Mouse (Mus musculus) myocyte (in vitro differentiated cells): ENCODE measurements around the gene Esrrg. TPM values are rescaled to one million over a fixed set of nuclear protein-coding genes. Genes with fewer than 3 reads are reported as not detected.

Experiments used
- H3K27me3 ChIP-seq: one replicate; pipeline ENCODE4 v1.6.1; 2011; ENCODE audit not compliant: control insufficient read depth, insufficient read depth, insufficient read length
- H3K36me3 ChIP-seq: one replicate; pipeline ENCODE4 v1.6.1; 2011; ENCODE audit not compliant: control insufficient read depth, insufficient read depth
- H3K4me2 ChIP-seq: one replicate; pipeline ENCODE4 v1.6.1; 2011; ENCODE audit warnings: low read depth, control low read depth
- H3K4me3 ChIP-seq: one replicate; pipeline ENCODE4 v1.5.1; 2011; ENCODE audit warnings: mild to moderate bottlenecking, control low read depth, moderate library complexity
- H3K79me2 ChIP-seq: one replicate; pipeline ENCODE4 v1.6.1; 2011; ENCODE audit not compliant: control insufficient read depth, insufficient read depth
- H3ac ChIP-seq: one replicate; pipeline ENCODE4 v1.6.1; 2011; ENCODE audit not compliant: control insufficient read depth, insufficient read length
- CEBPB ChIP-seq: IDR thresholded peaks from 2 replicates; pipeline ENCODE4 v1.6.1; 2011; ENCODE audit warnings: mild to moderate bottlenecking, moderate library complexity; ENCODE audit not compliant: poor library complexity, insufficient read depth, severe bottlenecking
- E2F4 ChIP-seq: IDR thresholded peaks from one replicate; pipeline ENCODE4 v1.6.1; 2011; ENCODE audit warnings: mild to moderate bottlenecking, control low read depth, moderate library complexity; ENCODE audit not compliant: insufficient read depth
- MAX ChIP-seq: IDR thresholded peaks from one replicate; pipeline ENCODE4 v1.6.1; 2011; ENCODE audit warnings: low read depth, mild to moderate bottlenecking, control low read depth
- MYOD1 ChIP-seq, 3 experiments: IDR thresholded peaks; one replicate each; pipeline ENCODE4 v1.6.1; 2011; ENCODE audit warnings: control low read depth in 2 of 3, low read depth in 2 of 3, mild to moderate bottlenecking in 2 of 3, moderate library complexity in 1 of 3; ENCODE audit not compliant: insufficient read length in 2 of 3, control insufficient read depth in 1 of 3
- MYOG ChIP-seq, 3 experiments: IDR thresholded peaks; one replicate each; pipeline ENCODE4 v1.6.1; 2011; ENCODE audit warnings: control low read depth in 2 of 3, low read depth in 2 of 3, mild to moderate bottlenecking in 2 of 3; ENCODE audit not compliant: insufficient read length in 2 of 3, control insufficient read depth in 1 of 3, insufficient read depth in 1 of 3
- POLR2A ChIP-seq: IDR thresholded peaks from one replicate; pipeline ENCODE4 v1.6.1; 2011; ENCODE audit warnings: low read depth, mild to moderate bottlenecking, control low read depth, moderate library complexity; ENCODE audit not compliant: insufficient read length
- POLR2AphosphoS2 ChIP-seq: IDR thresholded peaks from one replicate; pipeline ENCODE4 v1.6.1; 2011; ENCODE audit warnings: low read depth, control low read depth; ENCODE audit not compliant: insufficient read length
- REST ChIP-seq: IDR thresholded peaks from one replicate; pipeline ENCODE4 v1.6.1; 2011; ENCODE audit warnings: mild to moderate bottlenecking, control low read depth, moderate library complexity; ENCODE audit not compliant: insufficient read depth, insufficient read length
- SRF ChIP-seq: IDR thresholded peaks from one replicate; pipeline ENCODE4 v1.6.1; 2011; ENCODE audit warnings: low read depth; ENCODE audit not compliant: control insufficient read depth, insufficient read length
- TCF12 ChIP-seq: IDR thresholded peaks from one replicate; pipeline ENCODE4 v1.6.1; 2011; ENCODE audit warnings: mild to moderate bottlenecking, control low read depth; ENCODE audit not compliant: poor library complexity, insufficient read depth, severe bottlenecking
- TCF3 ChIP-seq: IDR thresholded peaks from one replicate; pipeline ENCODE4 v1.6.1; 2011; ENCODE audit warnings: low read depth, control low read depth; ENCODE audit not compliant: insufficient read length
- USF1 ChIP-seq: IDR thresholded peaks from one replicate; pipeline ENCODE4 v1.6.1; 2011; ENCODE audit warnings: low read depth, mild to moderate bottlenecking, control low read depth, moderate library complexity
- polyA plus RNA-seq: library from polyadenylated mRNA; unstranded; fragments of >200 nt; fragmentation: generic; extraction: Trizol; gene quantifications from one replicate; pipeline ENCODE4 v1.2.1, GENCODE M21; 2012; ENCODE audit warnings: missing spikeins

The Esrrg gene
- polyA plus RNA-seq, 1 experiment: 0.20 TPM

- H3K79me2 ChIP-seq: no peaks in the 10 kb centered on the region
- no peaks in the 10 kb centered on the region for H3K27me3 ChIP-seq
- TF ChIP-seq MYOD1 (IDR thresholded peaks at IDR 0.05; ENCODE audit: control insufficient read depth in 1 of 3, insufficient read length in 2 of 3, low read depth in 2 of 3): no peak
- TF ChIP-seq MYOG (IDR thresholded peaks at IDR 0.05; ENCODE audit: control insufficient read depth in 1 of 3, insufficient read depth in 1 of 3, insufficient read length in 2 of 3, low read depth in 2 of 3): no peak
- no peak for TF ChIP-seq USF1
- no peak for TF ChIP-seq POLR2AphosphoS2
- no peak for TF ChIP-seq MAX
- TF ChIP-seq POLR2A: no peak
- TF ChIP-seq TCF3: no peak
- no peak for TF ChIP-seq SRF
- TF ChIP-seq CEBPB: no peak
- H3K36me3 ChIP-seq: no peaks in the 10 kb centered on the region
- H3K4me2 ChIP-seq: no peak overlapping the region
- H3ac ChIP-seq: no peak overlapping the region
- no peak overlapping the region for H3K4me3 ChIP-seq
Measured at GRCm38 (mm10) chr1:187823351-187823750, 214.8 kb downstream of the Esrrg start.

GRCm38 (mm10) chr1:187825421-187826097 lies 217.0 kb downstream of the Esrrg start:
- Histone ChIP-seq H3K4me2 (no peak overlapping the region), H3K36me3 (no peaks in the 10 kb centered on the region), H3ac (no peak overlapping the region), H3K27me3 (no peaks in the 10 kb centered on the region), H3K79me2 (no peaks in the 10 kb centered on the region), H3K4me3 (no peak overlapping the region)
- TF ChIP-seq POLR2AphosphoS2 (no peak), MYOD1 (IDR thresholded peaks at IDR 0.05; ENCODE audit: control insufficient read depth in 1 of 3, insufficient read length in 2 of 3, low read depth in 2 of 3) (no peak)

GRCm38 (mm10) chr1:187826140-187826539 lies 217.5 kb downstream of the Esrrg start:
- Histone ChIP-seq H3K79me2 (no peaks in the 10 kb centered on the region), H3K4me3 (no peak overlapping the region), H3K36me3 (no peaks in the 10 kb centered on the region), H3ac (no peak overlapping the region), H3K27me3 (no peaks in the 10 kb centered on the region), H3K4me2 (no peak overlapping the region)
- TF ChIP-seq MYOD1 (IDR thresholded peaks at IDR 0.05; ENCODE audit: control insufficient read depth in 1 of 3, insufficient read length in 2 of 3, low read depth in 2 of 3) (no peak), SRF (no peak), POLR2AphosphoS2 (no peak), TCF12 (no peak), USF1 (no peak), MYOG (IDR thresholded peaks at IDR 0.05; ENCODE audit: control insufficient read depth in 1 of 3, insufficient read depth in 1 of 3, insufficient read length in 2 of 3, low read depth in 2 of 3) (no peak), REST (no peak), POLR2A (no peak), E2F4 (no peak), TCF3 (no peak), MAX (no peak), CEBPB (no peak)

- no peak overlapping the region for H3ac ChIP-seq
Measured at GRCm38 (mm10) chr1:187826869-187827268, 218.3 kb downstream of the Esrrg start.

GRCm38 (mm10) chr1:187830937-187831336 lies 222.3 kb downstream of the Esrrg start:
- Histone ChIP-seq H3K36me3 (no peaks in the 10 kb centered on the region), H3ac (no peak overlapping the region), H3K4me2 (no peak overlapping the region), H3K79me2 (no peaks in the 10 kb centered on the region), H3K27me3 (no peaks in the 10 kb centered on the region), H3K4me3 (no peak overlapping the region)
- TF ChIP-seq MYOD1 (IDR thresholded peaks at IDR 0.05; ENCODE audit: control insufficient read depth in 1 of 3, insufficient read length in 2 of 3, low read depth in 2 of 3): no peak
- TF ChIP-seq TCF3: no peak
- TF ChIP-seq CEBPB: no peak
- no peak for TF ChIP-seq MYOG (IDR thresholded peaks at IDR 0.05; ENCODE audit: control insufficient read depth in 1 of 3, insufficient read depth in 1 of 3, insufficient read length in 2 of 3, low read depth in 2 of 3)
- no peak for TF ChIP-seq MAX
- no peak for TF ChIP-seq POLR2A
- no peak for TF ChIP-seq USF1
- TF ChIP-seq SRF: no peak
- TF ChIP-seq POLR2AphosphoS2: no peak
- TF ChIP-seq TCF12: no peak
- TF ChIP-seq E2F4: no peak
- no peak for TF ChIP-seq REST

More at GRCm38 (mm10) chr1:187826869-187827268, 218.3 kb downstream of the Esrrg start:
- Histone ChIP-seq H3K4me3 (no peak overlapping the region), H3K4me2 (no peak overlapping the region), H3K36me3 (no peaks in the 10 kb centered on the region), H3K27me3 (no peaks in the 10 kb centered on the region), H3K79me2 (no peaks in the 10 kb centered on the region)
- TF ChIP-seq CEBPB: no peak
- no peak for TF ChIP-seq E2F4
- no peak for TF ChIP-seq USF1
